Mouse (Mus musculus) right cerebral cortex, adult 18-20 months (tissue): ENCODE results near the gene Dusp16.

Experiments
- DNase-seq: peaks from one replicate; pipeline ENCODE4 v3.0.0; 2022; ENCODE audit warnings: mixed read lengths

Dusp16 gene

DNA sequence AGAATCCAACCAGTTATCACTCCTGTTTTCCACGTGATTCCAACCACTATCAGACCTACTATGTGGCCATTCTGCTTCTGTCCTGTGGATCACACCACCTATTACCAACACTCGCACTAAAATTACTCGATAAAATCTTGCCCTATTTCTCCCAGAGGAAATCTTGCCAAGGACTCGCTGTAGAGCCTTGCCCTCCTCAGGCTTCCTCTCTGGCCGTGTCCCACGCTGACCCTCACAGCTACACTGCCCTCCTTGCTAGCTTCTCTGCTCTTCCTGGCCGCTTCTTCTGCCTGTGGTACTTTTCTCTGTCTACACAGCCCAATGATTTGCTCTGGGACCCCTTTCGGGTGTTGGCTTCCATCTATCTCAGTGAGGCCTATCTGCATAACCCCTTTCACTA is 59.6 kb downstream of the Dusp16 start:
- no peak for DNase-seq

DNA sequence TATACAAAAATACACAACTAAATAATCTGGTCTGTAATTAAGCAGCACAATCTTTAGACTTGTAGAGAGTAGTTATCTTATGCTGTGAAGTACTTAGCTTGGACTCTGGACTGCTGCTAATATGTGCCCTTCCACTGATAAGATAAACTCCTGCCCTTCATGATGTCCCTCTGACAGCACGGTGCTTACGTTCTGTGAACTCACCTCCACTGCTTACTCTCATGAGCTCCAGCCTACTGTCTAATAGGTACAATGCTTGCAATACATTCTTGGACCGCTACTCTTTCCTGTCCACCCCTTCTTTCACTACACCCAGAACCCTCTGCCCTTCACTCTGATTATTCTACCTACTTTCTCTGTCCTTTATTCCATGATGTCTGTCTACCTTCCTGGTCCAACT is 61.4 kb downstream of the Dusp16 start:
- DNase-seq, result no peak

DNA sequence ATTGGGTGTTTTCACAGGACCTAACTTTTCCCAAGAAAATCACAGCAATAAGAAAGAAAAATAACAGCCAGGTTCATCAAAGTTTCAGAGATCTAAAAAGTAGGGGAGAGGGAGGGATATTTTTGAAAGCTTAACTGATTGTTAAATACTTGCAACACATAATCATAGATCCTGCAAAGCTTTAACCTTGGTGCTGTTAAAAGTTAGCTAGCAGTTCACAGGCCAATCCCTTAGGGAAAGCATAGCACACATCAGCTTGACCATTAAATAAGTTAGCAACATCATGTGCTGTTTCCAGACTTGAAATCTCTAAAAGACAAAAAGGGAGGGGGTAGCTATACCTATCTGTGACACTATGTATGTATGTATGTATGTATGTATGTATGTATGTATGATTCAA is 67.0 kb downstream of the Dusp16 start:
- no peak for DNase-seq

DNA sequence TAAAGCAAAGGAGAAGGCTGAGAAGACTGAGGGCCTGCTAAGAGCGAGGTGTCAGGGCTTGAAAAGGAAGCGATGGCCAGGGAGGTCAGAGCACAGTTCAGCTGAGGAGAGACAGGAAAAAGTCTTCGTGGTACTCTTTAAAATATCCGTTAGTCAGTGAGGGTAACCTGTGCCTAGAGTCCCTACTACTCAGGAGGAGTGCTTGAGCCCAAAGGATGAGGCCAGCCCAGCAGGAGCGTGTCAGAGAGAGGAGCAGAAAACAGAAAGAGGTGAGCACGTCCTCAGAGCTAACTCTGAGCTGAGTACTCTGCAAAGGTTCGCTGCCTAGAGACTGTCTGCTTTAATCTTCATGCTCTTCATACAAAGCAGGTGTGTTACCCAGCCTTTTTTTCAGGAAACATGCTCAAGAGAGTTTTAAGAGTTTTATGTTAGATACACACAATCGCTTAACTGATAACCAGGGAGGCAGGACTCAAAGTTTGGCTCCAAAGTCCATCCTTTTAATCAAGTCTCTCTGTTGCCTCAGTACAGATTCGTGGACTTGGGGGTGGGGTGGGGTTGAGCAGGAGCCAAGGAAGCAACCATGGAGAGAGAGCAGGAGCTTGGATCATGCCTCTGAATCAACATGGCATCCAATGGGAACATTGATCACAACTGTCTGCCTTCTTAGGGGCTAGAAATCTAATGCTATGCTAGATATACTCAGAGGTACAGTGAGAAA is 68.4 kb downstream of the Dusp16 start:
- DNase-seq, result no peak

DNA sequence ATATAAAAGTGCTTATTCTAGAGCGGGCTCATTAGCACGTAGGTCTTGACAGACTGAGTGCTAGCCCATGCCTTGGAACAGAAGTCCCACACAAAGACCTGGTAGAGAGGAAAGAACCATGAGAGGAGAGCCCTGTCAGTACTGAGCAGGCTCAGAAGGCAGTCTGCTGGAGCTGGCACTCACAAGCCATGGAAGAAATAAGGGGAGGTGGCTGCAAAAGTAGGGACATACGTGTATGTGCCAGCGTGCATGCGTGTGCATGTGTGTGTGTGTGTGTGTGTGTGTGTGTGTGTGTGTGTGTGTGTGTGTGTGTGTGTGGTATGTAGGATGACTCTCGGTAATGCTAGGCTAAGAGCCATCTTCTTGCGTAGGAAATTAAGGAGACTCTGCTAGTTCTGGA is 69.1 kb downstream of the Dusp16 start:
- no peak for DNase-seq

DNA sequence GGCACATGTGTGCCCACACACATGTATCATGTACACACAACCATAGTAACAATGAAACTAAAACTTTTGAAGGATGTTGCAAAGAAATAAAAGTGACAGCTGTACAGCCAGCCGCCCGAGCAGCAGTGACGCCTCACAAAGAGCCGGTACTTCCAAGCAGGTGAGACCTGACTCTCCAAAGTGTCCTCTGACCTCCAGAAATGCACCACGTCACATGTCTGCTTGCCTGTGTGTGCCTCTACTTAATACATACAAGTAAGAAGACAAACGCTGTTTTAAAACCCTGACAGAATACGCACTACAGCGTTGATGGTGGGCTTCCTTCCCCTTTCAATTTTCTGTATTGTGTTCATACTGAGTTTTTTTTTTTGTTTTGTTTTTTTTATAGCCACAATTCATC is 69.5 kb downstream of the Dusp16 start:
- no peak for DNase-seq

DNA sequence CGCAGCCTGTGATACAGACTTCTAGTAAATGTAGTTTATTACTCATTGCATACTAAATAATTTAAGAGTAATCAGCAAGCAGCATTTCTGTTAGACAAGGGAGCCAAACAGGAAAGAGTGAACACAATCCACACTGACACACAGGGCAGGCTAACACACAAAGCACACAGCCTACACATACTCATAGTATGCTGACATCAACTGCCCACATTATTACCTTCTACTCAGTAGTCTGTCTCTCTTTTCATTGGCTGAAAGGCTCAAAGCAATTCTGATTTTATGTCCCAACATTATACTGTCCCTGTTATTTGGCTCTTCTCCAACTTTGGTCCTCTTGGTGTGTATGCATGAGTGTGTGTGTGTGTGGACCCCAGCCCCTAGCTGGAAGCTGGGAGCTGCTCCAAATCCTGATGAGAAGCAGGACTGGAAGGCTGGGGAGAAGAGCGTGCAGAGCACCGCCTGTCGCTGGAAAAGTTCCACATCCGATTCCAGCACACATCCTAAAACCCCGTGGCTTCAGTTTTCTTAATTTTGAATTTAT is 70.6 kb downstream of the Dusp16 start:
- no peak for DNase-seq

DNA sequence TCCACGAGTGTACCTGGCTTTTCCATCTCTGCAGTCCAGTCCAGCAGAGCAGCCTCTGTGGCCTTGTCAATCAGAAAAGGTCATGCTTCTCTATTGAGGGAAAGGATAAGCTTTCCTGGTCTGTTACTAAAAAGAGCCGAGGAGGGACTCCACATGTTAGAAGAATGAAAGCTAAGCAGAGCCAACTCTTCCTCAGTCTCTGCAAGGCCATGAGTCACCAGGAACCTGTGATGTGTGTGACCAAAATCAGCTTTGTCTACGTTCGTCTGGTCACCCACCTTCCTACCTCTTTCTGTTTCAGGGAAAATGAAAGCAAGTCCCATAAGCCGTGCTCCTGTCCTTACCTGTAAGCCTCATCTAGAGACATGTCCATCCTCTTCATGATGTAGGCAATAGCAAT is 72.3 kb downstream of the Dusp16 start:
- no peak for DNase-seq

DNA sequence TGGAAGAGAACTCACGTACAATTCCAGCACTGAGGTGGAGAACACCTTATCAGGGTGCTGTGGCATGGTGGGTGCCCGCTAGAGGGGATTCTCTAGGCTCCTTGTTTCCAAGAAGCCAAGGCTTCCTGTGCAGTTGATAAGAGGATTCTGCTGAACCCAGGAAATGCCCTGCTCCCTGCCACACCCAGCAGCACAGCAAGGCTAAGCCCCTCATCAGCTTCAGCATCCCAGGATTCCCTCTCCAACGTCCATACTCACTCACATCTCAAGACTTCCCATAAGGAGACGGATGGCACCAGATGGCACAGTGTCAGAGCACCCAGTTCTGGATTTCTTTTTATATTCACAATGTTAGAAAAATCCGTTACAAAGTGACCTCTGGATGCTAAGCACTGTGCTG is 73.3 kb downstream of the Dusp16 start:
- no peak for DNase-seq

DNA sequence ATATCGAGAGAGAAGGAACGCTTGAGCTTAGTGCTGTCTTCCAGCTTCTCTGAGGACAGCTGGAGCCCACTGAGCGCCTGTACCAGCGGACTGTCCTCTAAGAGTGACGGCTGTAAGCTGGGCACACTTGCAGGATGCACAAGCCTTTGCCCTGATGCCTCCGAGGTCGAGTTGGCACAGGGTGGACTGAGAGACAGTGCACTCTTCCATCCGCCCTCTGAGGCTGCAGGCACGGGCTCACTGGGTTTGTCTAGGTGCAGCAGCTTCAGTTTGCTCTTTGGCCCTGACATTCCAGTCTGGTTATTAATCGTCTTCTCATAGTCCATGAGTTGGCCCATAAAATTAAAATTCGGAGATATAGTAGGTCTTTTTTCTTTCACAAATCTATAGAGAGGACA is 73.8 kb downstream of the Dusp16 start:
- DNase-seq, result no peak

DNA sequence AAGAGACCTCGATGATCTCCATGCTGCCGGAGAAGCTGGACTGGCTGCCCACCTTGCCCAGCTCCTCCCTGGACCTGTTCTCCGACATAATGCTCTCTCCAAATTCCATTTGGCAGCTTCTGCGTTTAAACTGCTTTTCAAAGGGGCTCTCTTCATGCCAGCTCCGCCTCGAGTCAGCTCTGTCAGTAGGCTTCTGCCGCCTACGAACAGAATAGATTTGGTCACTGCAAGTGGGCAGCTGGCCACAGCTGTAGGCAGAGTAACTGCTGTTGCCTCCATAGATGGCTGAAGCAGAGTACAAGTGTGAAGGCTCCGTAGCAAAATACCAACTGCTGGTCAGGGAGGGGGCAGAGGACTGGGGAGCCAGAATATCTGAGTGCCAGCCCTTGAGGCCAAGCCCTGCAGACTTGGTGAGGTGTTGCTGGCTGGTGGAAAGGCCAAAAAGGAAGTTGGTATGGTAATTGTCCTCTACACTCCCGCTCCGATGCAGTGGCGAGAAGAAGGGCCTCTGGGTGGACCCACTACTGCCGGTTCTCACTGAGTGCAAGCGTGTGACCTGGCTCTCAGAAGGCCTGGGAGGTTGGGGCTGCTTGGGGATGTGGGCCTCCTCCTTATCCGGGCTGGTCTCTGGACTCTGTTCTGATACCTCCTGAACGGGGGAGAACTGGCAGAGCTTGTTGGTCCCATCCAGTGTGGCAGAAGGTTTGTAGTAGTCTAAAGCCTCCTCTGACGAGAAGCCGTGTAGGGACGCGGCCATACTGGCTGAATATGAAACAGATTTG is 74.3 kb downstream of the Dusp16 start:
- DNase-seq, result peak; percentile 64

DNA sequence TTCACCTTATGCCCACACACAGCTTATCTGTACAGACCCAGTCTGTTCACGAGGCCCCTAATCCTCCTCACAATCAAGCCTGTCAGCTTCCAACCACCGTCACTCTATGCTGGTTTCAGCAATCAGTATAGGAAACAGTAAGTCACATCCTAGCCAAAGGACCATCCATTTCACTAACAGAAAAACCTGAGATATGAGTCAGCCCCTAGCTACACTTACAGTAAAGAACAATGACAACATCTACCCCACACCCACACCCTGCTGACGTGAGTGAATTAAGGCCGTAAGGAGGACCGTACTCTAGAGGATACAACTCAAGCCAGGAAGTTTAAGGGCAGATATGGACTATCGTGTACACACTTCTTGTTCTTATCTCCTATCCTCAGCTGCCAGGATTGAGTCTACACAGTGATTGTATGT is 76.2 kb downstream of the Dusp16 start:
- DNase-seq, result no peak

DNA sequence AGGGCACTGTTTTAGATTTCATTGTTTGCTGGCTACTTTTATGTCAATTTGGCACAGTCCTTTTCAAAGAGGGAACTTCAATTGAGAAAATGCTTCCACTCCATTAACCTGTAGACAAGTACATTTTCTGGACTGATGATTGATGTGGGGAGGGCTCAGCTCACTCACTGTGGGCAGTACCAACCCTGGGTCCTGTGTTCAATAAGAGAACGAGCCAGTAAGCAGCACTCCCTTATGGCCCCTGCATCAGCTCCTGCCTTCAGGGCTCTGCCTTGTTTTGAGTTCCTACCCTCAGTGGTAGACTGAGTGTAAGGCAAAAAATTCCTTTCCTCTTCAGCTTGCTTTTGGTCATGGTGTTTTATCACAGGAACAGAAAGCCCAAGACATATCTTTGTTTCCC is 78.5 kb downstream of the Dusp16 start:
- no peak for DNase-seq

DNA sequence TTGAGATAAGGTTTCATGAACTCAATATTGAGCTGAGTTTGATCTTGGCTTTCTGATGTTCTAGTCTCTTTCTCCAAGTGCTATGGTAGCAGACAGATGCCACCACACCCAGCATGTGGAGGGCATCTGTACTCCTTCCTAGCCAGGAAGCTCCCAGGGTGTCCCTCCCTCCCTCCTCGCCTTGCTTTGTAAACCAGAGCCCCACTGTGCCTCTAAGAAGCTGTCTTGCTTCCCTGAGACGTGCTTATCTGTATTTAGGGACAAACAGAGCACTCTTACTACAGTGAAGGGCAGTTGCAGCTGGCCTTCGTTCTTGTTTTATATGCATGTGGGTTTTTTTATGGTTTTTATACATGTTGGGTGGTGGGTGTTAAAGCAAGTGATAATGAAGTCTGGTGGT is 79.1 kb downstream of the Dusp16 start:
- no peak for DNase-seq

DNA sequence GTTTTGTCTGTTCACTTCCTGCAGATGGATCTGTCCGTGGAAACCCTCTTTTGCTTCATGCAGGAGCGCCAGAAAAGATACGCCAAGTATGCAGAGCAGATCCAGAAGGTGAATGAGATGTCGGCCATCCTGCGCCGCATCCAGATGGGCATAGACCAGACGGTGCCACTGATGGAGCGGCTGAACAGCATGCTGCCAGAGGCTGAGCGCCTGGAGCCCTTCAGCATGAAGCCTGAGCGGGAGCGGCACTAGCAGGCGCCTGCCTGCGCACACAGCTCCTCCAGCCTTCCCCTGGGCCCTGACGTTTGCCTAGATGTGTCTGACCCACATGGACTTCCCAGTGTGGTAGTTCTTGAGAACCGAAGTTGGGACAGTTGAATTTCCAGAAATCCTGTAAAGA is 82.4 kb downstream of the Dusp16 start:
- DNase-seq, result no peak

DNA sequence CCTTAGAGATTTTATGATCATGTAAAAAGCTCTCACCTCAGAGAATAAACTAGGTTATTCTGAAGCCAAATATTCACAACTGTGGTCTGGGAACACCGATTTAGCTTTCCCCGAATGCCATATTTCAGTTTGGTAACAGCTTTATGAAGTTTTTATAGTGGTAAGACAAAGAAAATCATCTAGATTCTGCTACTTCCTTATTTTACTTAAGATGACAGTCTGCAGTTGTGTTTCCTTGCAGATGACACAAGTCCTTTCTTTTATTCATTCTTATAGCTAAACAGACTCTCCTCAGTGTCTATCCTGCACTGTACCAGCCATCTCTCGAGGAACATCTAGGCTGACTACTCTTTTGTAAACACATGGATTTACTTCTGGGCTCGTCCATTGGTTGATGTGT is 86.0 kb downstream of the Dusp16 start:
- DNase-seq, result no peak

DNA sequence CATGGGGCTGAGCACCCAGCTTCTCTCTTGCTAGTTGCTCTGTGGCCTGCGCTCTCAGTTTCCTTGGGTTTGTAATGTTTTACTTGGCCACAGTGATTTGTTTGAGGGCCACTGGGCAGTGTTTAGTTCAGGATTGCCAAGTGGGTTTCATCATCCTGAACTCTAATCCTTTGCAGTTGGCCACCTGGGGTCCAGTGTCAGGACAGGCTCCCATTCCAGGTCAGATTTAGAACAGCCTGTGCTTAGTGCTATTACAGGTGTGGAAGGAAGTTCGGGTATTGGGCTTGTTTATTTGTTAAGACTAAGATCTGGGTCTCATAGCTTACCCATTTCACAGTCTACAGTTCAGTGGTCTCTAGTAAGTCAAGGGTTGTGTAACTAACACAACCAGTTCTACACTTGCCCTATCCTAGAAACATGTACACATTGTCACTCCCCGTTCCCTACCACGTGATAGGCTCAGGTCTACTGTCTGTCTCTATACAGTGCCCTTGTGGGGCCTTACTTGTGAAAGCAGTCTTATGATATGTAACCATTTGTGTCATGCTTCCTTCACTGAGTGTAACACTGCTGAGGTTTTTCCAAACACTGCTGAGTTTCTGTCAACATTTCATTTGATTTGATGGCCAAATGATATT is 89.3 kb downstream of the Dusp16 start:
- no peak for DNase-seq

DNA sequence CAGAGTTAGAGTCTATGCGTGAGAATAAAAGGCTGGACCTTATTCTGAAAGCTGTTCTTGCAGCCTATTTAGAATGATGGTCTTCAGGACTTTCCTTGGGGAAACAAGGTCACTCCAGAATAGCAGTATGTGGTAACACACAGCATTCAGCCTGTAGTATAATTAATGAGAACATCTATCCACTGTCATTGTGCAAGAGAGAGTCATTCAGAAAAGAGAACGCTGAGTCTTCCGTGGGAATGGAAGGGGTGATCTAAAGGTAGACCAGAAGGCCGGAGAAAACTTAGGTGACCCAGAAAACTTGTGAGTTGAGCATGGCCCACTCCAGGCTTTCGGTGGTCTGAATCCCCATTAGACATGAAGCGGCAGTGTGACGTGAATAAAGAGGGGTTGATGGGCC is 90.2 kb downstream of the Dusp16 start:
- no peak for DNase-seq

DNA sequence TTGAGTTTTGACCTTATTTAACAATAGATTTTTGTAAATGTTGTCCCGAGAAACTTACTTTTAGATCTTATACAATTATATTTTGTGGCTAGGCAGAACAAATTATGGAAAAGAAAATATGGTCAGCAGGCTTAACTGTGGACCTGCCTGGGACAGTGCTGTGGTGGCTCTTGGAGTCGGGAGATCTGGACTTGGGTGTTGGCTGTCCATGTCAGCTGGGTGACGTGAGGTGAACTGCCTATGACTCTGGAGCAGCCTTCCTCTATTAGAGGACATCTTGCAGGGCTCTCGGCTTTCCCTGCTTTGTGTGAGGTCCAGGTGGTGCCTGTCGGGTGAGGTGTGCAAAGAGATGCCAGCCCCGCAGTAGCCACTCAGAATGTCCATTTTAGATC is 91.2 kb downstream of the Dusp16 start:
- DNase-seq, result no peak

DNA sequence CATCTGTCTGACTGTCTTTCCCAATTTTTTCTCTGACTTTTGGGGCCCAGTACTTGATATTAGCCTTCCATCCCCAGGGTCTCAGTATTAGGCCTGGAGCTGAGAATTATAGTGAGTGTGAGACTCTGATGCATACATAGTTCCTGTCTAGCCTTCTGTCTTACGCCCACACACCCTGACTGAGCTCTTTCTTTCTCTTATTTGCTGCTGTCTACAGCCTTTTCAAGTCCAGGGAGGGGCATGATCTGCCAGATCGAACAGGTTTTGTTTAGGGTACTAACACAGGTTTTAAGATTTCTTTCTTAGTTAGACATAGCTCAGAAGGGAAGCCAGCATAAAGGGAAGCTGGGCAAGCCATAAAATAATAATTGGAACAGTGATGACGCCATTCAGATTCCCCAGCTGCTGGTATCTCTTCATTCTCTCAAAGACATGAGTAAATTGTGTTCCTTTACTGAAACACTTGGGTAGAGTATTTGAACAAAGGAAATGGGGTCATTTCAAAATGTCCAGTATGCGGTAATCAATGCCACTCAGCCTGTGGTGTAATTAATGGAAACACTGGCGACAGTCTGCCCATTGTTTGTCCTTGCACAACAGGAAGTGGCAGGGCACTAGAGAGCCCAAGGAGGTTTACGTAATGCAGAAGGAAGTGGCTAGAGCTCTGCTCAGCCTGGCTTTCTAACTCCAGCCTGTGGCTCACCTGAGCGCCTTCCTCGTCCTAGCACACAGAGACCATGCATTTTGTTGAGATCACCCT is 91.8 kb downstream of the Dusp16 start:
- DNase-seq, result no peak

DNA sequence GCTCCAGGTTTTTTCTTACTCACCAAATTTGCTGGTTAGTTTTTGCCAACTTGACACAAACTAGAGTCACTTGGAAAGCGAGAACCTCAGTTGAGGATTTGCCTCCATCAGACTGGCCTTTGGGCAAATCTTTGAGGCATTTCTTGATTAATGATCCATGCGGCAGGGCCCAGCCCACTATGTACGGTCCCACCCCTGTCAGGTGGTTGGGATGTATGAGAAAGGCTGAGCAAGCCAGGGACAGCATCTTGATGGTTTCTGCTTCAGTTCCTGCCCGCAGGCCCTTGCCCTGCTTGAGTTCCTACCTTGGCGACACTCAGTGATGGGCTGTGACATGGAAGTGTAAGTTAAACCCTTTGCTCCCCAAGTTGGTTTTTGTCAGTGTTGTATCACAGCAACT is 94.2 kb downstream of the Dusp16 start:
- no peak for DNase-seq

DNA sequence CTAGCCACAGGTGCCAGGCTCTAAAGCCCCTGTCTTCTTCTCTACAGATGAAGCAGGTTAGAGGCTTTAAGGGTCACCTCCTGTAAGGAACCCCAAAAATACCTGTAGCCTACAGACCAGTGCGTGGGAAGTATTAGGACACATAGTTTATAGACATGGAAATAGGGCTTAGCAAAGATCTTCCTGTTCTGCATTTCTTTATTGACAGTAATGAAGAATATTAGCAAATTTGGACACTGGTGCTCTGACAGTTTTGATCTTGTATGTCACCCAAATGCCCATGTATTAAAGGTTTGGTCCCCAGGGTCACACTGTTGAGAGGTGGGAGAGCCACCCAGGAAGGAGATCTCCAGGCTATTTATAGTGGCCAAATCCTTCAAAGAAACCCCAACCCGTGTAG is 95.9 kb downstream of the Dusp16 start:
- DNase-seq, result no peak

DNA sequence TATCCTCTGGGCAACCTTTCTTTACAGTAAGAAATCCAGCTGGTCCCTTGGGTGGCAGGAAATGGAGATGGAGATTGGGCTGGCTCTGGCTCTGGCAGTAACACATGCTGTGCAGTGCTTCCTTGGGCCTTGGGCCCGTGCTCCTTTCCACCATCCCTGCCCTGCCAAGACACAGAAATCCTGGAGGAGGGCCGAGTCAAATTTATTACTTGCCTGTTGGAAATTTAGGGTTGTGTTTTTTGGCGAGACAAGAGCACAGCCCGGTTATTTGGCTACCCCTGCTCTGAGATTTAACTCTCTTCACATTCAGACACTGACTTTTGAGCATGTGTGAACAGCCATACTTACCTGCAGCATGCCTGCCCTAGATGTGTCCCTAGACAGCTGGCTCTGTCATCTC is 96.3 kb downstream of the Dusp16 start:
- DNase-seq, result no peak
